Mouse (Mus musculus): ENCODE data around the gene Slc51a.

Slc51a gene

DNA sequence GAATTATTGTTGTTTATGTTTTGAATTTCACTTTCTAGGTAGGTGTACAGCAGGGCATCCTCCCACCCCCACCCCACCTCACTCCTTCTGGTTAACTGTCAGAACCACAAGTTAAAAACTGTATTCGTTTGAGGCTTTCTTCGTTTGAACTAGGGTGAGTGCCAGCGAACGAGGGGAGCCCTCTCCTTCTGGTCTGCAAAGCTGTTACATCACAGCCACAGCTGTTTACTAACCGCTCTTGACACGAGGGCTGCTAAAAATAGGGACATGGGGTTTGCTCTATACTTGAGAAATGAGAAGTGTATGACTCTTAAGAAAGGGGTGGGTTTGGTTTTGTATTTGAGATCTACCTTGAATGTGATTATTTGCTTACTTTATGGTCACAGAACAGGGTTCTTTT lies 53.6 kb downstream of the Slc51a start:
- CTCF ChIA-PET, result interaction anchor here (1.8 kb wide), 1 partner anchor 12 kb away, joined by 11 read pairs; no protein-coding TSS in a partner anchor

DNA sequence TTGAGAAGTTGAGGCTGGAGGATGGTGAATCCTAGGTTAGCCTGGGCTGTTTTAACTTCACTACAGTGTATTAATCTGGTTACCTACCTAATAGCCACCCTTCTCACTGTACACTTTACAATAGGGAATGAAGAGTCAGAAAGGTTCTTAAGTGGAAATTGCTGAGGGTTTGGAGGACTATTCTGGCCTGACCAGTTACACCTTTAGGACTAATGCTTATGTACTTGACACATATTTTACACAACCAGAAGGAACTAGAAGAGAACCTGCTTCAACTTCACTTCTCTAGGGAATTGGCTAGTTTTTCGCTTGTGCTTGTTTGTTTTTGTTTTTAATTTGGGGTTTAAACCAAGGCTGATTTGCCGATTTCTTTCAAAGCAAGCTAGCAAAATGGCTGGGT lies 54.5 kb downstream of the Slc51a start:
- CTCF ChIA-PET, result interaction anchor here (0.7 to 1.8 kb wide), 2 partner anchors 13 to 544 kb away, joined by 3 to 11 read pairs; no protein-coding TSS in a partner anchor

DNA sequence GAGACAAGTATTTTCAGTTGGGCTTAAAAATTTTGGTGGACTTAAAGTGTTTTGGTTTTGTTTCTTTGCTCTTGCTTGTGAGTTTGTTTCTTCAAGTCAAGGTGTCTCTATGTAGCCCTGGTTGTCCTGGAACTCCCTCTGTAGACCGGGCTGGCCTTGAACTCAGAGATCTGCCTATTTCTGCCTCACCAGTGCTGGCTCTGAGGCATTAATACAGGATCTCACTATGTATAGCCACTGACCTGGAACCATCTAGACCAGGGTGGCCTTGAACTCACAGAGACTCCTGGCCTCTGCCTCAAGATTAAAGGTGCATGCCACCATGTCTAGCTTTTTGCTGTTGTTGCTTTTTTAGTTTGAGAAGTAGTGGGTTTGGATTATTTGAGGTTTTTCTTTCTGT lies 55.8 kb downstream of the Slc51a start:
- CTCF ChIA-PET, result no interaction called here

DNA sequence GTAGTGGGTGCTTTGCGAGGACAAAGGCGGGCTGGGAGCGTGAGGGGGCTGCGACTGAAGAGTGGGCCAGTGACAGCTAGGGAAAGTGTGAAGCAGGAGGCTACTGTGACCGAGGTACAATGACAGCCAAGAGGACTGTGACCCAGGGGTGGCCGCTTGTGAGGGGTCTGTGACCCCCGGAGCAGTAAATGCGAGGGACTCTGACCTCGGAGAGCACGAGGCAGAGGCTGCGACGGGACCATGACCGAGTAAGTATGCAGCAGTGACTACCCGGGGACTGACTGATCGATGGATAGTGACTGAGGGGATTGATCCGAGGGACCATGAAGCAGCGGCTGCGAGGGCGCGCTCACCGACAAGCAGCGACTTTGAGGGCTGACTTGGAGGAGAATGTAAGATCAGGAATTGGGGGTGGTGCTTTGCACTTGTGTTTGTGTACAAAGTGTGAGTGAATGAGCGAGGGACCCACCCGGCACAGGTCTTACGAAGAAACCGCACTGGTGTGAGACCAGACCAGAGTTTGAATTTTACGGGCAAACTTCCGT lies 56.6 kb downstream of the Slc51a start:
- CTCF ChIA-PET, result interaction anchor here (0.7 kb wide), 1 partner anchor 749 kb away, joined by 3 read pairs; no protein-coding TSS in a partner anchor

DNA sequence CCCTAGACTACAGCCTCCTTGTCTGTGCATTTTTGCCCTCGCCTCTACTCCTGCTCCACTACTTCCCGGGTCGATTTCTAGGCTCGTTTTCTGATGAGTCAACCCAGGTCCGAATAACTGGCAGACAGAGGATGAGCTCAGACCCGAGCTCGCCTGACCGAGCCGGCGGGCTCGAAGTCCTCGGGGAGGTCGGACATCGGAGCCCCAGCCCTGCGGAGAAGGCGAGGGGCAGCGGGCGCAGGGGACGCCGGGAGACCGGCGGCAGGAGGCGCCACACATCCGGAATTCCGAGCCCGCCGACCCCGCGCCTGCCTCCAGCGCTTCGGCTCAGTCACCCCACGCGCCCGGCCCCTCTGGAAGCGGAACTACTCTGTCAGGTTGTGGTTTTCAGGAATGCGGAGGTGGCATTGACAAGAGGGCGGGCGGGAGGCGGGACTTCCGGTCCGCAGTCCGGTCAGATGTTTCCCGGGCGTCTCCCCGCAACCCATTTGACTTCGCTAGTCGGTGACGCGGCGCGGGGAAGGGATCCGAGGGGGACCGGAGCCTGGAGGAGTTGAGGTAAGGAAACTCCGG lies 57.1 kb downstream of the Slc51a start, which contains the start of gene Pcyt1a:
Gene Pcyt1a (plus strand): TSS at position 448 of the 573 bp plus-strand sequence.
- CTCF ChIA-PET, result interaction anchor here (0.6 to 0.7 kb wide), 7 partner anchors 70 to 749 kb away, joined by 3 to 14 read pairs (median 8); no protein-coding TSS in a partner anchor

DNA sequence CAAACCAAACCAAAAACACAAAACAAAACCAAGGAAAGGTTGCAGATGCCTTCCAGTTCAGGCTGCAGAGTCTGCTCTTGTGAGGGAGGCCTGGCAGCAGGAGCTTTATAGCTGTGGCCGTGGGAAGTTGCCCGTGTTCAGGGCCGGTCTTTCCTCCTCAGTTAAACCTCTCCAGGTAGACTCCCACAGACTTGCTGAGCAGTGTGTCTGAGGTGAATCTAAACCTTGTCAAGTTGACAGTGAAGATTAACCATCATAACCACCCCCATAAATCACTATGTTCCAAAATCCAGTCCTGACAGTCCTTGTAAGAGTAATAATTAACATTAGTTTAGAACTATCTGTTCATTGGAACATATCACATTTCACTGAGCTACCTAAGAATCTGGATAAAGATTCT lies 60.2 kb downstream of the Slc51a start:
- CTCF ChIA-PET, result no interaction called here

Measured in spleen, embryonic (tissue).